Mouse (Mus musculus): ENCODE measurements around the gene Rdh12.

- TF ChIP-seq CTCF (IDR thresholded peaks at IDR 0.05; ENCODE audit: low read depth): no peak
- no peak for TF ChIP-seq EP300 (IDR thresholded peaks at IDR 0.05; ENCODE audit: low read depth)
These were observed 44.8 kb downstream of the Rdh12 start for GRCm38 (mm10) chr12:79253294-79254053.
